Mouse (Mus musculus): ENCODE results near the gene Gucd1. TPM values are rescaled to one million over a fixed set of nuclear protein-coding genes. Genes with fewer than 3 reads are reported as not detected.
"Not testable (repeated sequence)": the region's sequence is repeated elsewhere in the genome, so short reads cannot be mapped to it uniquely, and the experiment has no call there.

Gene Gucd1
- polyA plus RNA-seq, 2 experiments: 34.0 to 39.2 TPM

GRCm38 (mm10) chr10:75365231-75365633 lies 152.5 kb downstream of the Gucd1 start:
- no peak overlapping the region for H3K9ac ChIP-seq (ENCODE audit: low read depth, low read length, severe bottlenecking)
- no peaks in the 10 kb centered on the region for H3K27me3 ChIP-seq (ENCODE audit: control insufficient read depth, insufficient read depth, low read length)
- H3K4me3 ChIP-seq (replicated peaks; ENCODE audit: low read length): 0 out of 2 replicates have a peak overlapping the region, but pooled peaks have one; percentile 2
- no peak overlapping the region for H3K27ac ChIP-seq (replicated peaks; ENCODE audit: low read depth, low read length)
- H3K4me1 ChIP-seq (ENCODE audit: control insufficient read depth, insufficient read depth, low read length): 0 out of 2 replicates have a peak, but pooled peaks cover 2% of the 10 kb centered on the region
- DNase-seq (ENCODE audit: low spot score) (no peak), ATAC-seq (ENCODE audit: low FRiP score, low read depth) (no peak)
- no peak for TF ChIP-seq POLR2A (IDR thresholded peaks at IDR 0.05; ENCODE audit: borderline replicate concordance, extremely low read depth, insufficient read depth, insufficient read length)
- peak overlapping the region; percentile 7; the same call in 1 of the 2 replicates for H3K4me2 ChIP-seq (replicated peaks; ENCODE audit: low read depth, low read length, severe bottlenecking)
- WGBS: 39% methylated on average over 6 of the region's 6 CpGs
- H3K9me3 ChIP-seq (ENCODE audit: control insufficient read depth, low read length): no peaks in the 10 kb centered on the region
- H3K36me3 ChIP-seq (ENCODE audit: control insufficient read depth, insufficient read depth, low read length): no peaks in the 10 kb centered on the region

GRCm38 (mm10) chr10:75364796-75365195 lies 153.0 kb downstream of the Gucd1 start:
- Histone ChIP-seq H3K4me3 (replicated peaks; ENCODE audit: low read length) (no peak overlapping the region), H3K4me2 (replicated peaks; ENCODE audit: low read depth, low read length, severe bottlenecking) (no peak overlapping the region), H3K36me3 (ENCODE audit: control insufficient read depth, insufficient read depth, low read length) (no peaks in the 10 kb centered on the region), H3K27ac (replicated peaks; ENCODE audit: low read depth, low read length) (no peak overlapping the region), H3K4me1 (ENCODE audit: control insufficient read depth, insufficient read depth, low read length) (0 out of 2 replicates have a peak, but pooled peaks cover 2% of the 10 kb centered on the region), H3K9me3 (ENCODE audit: control insufficient read depth, low read length) (no peaks in the 10 kb centered on the region), H3K27me3 (ENCODE audit: control insufficient read depth, insufficient read depth, low read length) (no peaks in the 10 kb centered on the region), H3K9ac (ENCODE audit: low read depth, low read length, severe bottlenecking) (no peak overlapping the region)
- ATAC-seq (ENCODE audit: low FRiP score, low read depth): no peak
- WGBS: 74% methylated on average over 9 of the region's 9 CpGs
- DNase-seq (ENCODE audit: low spot score): no peak
- no peak for TF ChIP-seq POLR2A (IDR thresholded peaks at IDR 0.05; ENCODE audit: borderline replicate concordance, extremely low read depth, insufficient read depth, insufficient read length)

- not testable (repeated sequence) for H3K4me3 ChIP-seq (replicated peaks; ENCODE audit: low read length); H3K27ac ChIP-seq (replicated peaks; ENCODE audit: low read depth, low read length); H3K4me1 ChIP-seq (ENCODE audit: control insufficient read depth, insufficient read depth, low read length); H3K4me2 ChIP-seq (replicated peaks; ENCODE audit: low read depth, low read length, severe bottlenecking); H3K9me3 ChIP-seq (ENCODE audit: control insufficient read depth, low read length); H3K27me3 ChIP-seq (ENCODE audit: control insufficient read depth, insufficient read depth, low read length); H3K36me3 ChIP-seq (ENCODE audit: control insufficient read depth, insufficient read depth, low read length); H3K9ac ChIP-seq (ENCODE audit: low read depth, low read length, severe bottlenecking)
- DNase-seq (ENCODE audit: low spot score) (peak; percentile 47), ATAC-seq (ENCODE audit: low FRiP score, low read depth) (peak; percentile 37; the same call in 1 of the 2 replicates)
- WGBS: 9% methylated on average over 1 of the region's 1 CpGs
Observed at GRCm38 (mm10) chr10:75364214-75364690, 153.5 kb downstream of the Gucd1 start.

- ATAC-seq (ENCODE audit: low FRiP score, low read depth): no peak
Observed at GRCm38 (mm10) chr10:75355341-75355740, 162.4 kb downstream of the Gucd1 start.

GRCm38 (mm10) chr10:75353838-75354241 lies 163.9 kb downstream of the Gucd1 start:
- not testable (repeated sequence) for H3K9ac ChIP-seq (ENCODE audit: low read depth, low read length, severe bottlenecking); H3K4me1 ChIP-seq (ENCODE audit: control insufficient read depth, insufficient read depth, low read length); H3K27ac ChIP-seq (replicated peaks; ENCODE audit: low read depth, low read length); DNase-seq (ENCODE audit: low spot score); H3K9me3 ChIP-seq (ENCODE audit: control insufficient read depth, low read length); ATAC-seq (ENCODE audit: low FRiP score, low read depth); H3K27me3 ChIP-seq (ENCODE audit: control insufficient read depth, insufficient read depth, low read length); H3K4me2 ChIP-seq (replicated peaks; ENCODE audit: low read depth, low read length, severe bottlenecking); H3K36me3 ChIP-seq (ENCODE audit: control insufficient read depth, insufficient read depth, low read length); H3K4me3 ChIP-seq (replicated peaks; ENCODE audit: low read length)
- 66% methylated on average over 6 of the region's 9 CpGs for WGBS

More at GRCm38 (mm10) chr10:75355341-75355740, 162.4 kb downstream of the Gucd1 start:
- Histone ChIP-seq H3K4me3 (replicated peaks; ENCODE audit: low read length) (no peak overlapping the region), H3K27ac (replicated peaks; ENCODE audit: low read depth, low read length) (no peak overlapping the region), H3K9ac (ENCODE audit: low read depth, low read length, severe bottlenecking) (no peak overlapping the region), H3K9me3 (ENCODE audit: control insufficient read depth, low read length) (no peaks in the 10 kb centered on the region), H3K27me3 (ENCODE audit: control insufficient read depth, insufficient read depth, low read length) (no peaks in the 10 kb centered on the region), H3K4me2 (replicated peaks; ENCODE audit: low read depth, low read length, severe bottlenecking) (no peak overlapping the region), H3K36me3 (ENCODE audit: control insufficient read depth, insufficient read depth, low read length) (no peaks in the 10 kb centered on the region), H3K4me1 (ENCODE audit: control insufficient read depth, insufficient read depth, low read length) (no peaks in the 10 kb centered on the region)
- TF ChIP-seq POLR2A (IDR thresholded peaks at IDR 0.05; ENCODE audit: borderline replicate concordance, extremely low read depth, insufficient read depth, insufficient read length): no peak
- WGBS: 52% methylated on average over 4 of the region's 4 CpGs
- DNase-seq (ENCODE audit: low spot score): no peak

- no peaks in the 10 kb centered on the region for H3K36me3 ChIP-seq (ENCODE audit: control insufficient read depth, insufficient read depth, low read length)
- no peak for DNase-seq (ENCODE audit: low spot score)
- WGBS: 93% methylated on average over 12 of the region's 12 CpGs
Observed at GRCm38 (mm10) chr10:75352541-75352940, 165.2 kb downstream of the Gucd1 start.

More at GRCm38 (mm10) chr10:75352541-75352940, 165.2 kb downstream of the Gucd1 start:
- no peaks in the 10 kb centered on the region for H3K4me1 ChIP-seq (ENCODE audit: control insufficient read depth, insufficient read depth, low read length)
- H3K9me3 ChIP-seq (ENCODE audit: control insufficient read depth, low read length): no peaks in the 10 kb centered on the region
- H3K27me3 ChIP-seq (ENCODE audit: control insufficient read depth, insufficient read depth, low read length): no peaks in the 10 kb centered on the region
- TF ChIP-seq POLR2A (IDR thresholded peaks at IDR 0.05; ENCODE audit: borderline replicate concordance, extremely low read depth, insufficient read depth, insufficient read length): no peak
- no peak overlapping the region for H3K4me2 ChIP-seq (replicated peaks; ENCODE audit: low read depth, low read length, severe bottlenecking)
- ATAC-seq (ENCODE audit: low FRiP score, low read depth): no peak
- no peak overlapping the region for H3K27ac ChIP-seq (replicated peaks; ENCODE audit: low read depth, low read length)
- H3K4me3 ChIP-seq (replicated peaks; ENCODE audit: low read length): no peak overlapping the region
- H3K9ac ChIP-seq (ENCODE audit: low read depth, low read length, severe bottlenecking): no peak overlapping the region

Measured in limb, embryonic 14.5 days (tissue).